Mouse (Mus musculus): ENCODE results near the gene Pitpnm2. TPM values are rescaled to one million over a fixed set of nuclear protein-coding genes. Genes with fewer than 3 reads are reported as not detected.

The Pitpnm2 gene
- total RNA-seq, 2 experiments from 2014 or later = 125 to 126 TPM

DNA sequence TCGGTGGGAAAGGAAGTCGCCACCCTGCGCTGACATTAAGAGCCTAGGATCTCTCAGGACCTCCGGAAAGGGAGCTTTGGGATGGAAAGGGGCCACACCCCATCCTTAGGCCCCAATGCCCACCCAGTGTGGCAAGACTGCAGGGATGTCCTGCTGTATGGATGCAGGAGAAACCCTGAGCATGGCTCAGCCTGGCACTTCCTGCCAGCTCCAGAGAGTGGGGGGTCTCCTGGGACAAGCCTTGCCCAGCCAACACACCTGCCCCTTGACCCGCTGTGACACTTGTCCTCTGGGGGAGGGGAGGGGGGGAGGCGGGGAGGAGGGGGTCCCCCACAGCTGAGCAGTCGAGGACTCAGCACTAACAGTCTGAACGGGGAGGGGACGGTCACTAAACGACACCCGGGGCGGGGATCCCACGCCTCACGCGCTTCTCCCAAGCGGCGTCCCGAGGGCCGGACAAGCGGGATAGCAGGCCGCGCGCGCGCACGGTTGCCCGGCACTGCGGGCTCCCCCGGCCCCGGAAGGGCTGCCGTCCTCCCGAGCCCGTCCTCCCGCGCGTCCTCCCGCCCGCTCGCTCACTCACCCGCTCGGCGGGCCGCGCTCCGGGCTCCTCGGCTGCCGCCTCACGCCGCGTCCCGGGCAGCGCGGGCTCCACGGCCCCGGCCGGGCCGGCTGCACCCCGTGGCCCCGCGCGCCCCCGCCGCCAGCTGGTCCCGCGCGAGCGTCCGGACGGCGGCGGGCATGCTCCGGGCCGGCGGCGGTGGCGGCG is 531 bp downstream of the Pitpnm2 start:
- peak; percentile 56 to 67 for DNase-seq (ENCODE audit: low spot score in 2 of 2)

DNA sequence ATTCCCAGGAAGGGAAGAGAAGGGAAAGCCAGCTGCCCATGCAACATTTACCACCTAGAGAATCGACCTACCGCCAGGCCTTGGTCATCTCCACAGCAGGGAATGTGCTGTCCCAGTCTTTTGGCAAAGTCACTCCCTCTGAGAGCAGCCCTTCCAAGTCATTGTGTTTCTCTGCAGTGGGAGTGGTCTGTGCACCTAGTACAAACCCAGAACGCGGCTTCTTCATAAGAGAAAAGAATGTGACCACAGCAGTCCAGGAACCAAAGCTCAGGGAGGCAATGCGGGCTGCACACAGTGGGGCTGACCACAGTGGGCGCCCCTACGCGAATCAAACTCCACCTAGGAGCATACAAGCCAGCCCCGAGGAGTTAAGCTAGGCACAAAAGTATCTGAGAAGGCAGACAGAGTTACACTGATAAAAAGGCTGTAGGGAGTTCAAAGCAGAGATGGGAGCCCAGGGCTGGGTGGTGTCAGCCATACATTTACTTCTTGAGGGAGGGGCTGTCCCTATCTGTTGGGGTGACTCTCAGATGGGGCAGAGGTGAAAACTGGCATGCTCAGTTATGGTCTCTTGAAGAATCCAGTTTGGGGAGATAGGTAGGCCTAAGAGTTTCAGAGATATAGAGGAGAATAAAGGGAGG is 1.5 kb downstream of the Pitpnm2 start:
- no peak for DNase-seq (ENCODE audit: low spot score in 2 of 2)

DNA sequence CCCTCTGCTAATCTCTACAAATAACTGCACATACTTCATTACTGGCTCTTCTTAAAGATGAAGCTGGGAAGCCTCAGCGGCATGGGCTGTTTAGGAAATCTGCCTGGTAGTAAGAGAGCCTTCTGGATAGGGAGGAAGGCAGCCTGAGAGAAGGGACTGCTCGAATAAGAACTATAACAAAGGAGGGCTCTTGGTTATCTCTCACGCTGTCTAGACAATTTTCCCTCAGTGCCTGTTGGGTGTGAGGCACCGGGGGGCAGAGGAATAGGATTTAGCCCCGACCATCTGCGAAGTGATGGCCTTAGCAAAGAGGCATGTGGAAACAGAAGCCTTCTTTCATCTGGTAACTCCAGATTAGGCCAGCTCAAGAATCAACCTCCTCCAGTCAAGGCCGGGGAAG is 2.3 kb downstream of the Pitpnm2 start:
- no peak for DNase-seq (ENCODE audit: low spot score in 2 of 2)

DNA sequence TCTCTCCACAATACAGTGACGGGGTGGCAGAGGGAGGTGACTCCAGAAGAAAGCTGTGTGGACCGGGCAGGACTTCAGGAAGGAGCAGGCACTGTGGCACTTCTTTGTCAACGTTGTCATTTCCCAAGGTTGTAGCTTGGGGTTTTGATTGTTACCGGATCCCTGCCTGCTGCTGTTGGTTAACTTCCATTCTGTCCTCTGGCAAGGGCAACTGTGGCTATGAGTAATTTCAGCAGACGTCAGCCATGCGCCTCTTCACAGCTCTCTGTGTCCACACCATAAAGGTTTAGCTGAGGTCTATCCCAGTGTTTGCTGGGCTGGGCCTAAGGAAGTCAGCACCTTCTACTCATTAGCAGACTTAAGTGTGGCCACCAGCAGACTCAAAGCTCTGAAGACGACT is 4.7 kb downstream of the Pitpnm2 start:
- DNase-seq (ENCODE audit: low spot score in 2 of 2) = no peak

GRCm38 (mm10) chr5:124244449-124244848 is 5.1 kb downstream of the Pitpnm2 start:
- DNase-seq (ENCODE audit: low spot score in 2 of 2) = no peak

GRCm38 (mm10) chr5:124243236-124243901 is 6.2 kb downstream of the Pitpnm2 start:
- DNase-seq (ENCODE audit: low spot score in 2 of 2) = no peak

GRCm38 (mm10) chr5:124241686-124242444 is 7.7 kb downstream of the Pitpnm2 start:
- peak in 1 of 2 experiments; percentile 42 for DNase-seq (ENCODE audit: low spot score in 2 of 2)

DNA sequence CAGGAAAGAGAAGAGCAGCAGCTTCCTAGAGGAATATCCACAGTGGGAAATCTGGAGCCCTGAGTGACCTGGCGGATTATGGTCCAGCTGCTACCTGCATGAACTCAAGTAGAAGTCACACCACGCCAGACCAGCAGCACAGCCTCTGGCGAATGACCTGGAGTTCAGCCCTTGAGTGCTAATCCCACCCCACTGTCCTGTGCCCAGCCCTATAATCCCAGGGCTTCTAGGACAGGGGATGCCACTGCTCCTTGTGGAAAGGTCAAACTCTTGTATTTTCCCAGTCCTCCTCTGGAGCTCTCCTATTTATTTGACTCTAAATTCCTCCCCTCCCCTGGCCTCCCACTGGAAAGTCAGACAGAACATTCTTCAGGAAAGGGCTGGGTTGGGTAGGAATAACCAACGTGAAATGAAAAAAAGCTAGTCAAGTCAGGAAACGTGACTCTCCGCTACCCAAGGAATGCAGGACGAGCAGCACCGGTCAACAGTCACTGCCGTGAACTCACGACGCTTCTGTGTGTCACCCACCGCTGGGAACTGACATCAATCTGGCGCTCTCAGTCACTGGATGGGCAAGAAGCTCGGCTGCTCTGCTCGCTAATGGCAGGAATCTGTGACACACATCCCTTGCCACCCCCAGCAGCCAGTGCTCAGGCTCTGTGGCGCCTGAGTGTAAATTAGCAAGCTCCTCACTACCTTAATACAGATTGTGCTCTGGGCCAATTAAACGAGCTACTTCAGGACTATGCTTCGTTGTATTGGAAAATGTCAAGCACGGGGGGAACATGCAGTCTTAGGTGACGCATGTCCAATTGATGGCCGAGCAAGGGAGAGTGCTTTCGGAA is 8.5 kb downstream of the Pitpnm2 start:
- no peak for DNase-seq (ENCODE audit: low spot score in 2 of 2)

DNA sequence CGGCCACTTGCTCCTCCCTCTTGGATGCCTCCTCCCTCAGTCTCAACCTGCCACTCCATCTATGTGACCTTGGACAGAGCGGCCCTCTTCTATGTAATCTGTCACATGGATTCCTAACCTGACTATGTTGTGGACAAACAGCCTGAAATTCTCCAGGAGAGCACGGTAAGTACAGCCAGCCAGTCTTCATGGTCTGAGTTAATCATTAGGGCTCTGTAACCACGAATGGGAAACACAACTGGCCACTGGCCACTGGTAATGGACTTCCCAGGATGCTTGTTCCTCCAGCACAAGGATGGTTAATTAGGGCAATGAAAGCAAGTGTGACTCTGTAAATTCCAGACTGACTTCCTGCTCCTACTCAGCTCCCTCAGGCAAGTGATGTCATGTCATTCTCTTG is 13.4 kb downstream of the Pitpnm2 start:
- DNase-seq (ENCODE audit: low spot score in 2 of 2) = no peak

DNA sequence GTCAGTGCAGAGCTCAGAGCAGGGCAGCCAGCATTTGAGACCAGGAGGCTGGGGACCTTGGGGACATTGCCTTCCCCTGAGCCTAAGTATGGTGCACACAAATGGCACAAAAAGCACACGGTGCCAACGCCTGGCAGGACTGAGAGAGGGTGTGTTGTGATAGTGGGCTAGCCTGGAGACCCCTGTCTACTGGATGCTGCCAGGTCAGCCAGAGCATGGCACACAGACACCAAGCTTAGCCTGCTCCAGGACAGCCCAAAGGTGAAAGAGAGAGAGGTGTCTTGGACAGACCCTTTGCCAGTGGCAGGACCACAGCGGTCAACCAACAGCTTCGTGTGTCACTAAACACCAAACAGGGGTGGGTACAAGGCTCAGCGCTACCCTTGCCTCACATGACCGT is 14.8 kb downstream of the Pitpnm2 start:
- no peak for DNase-seq (ENCODE audit: low spot score in 2 of 2)

DNA sequence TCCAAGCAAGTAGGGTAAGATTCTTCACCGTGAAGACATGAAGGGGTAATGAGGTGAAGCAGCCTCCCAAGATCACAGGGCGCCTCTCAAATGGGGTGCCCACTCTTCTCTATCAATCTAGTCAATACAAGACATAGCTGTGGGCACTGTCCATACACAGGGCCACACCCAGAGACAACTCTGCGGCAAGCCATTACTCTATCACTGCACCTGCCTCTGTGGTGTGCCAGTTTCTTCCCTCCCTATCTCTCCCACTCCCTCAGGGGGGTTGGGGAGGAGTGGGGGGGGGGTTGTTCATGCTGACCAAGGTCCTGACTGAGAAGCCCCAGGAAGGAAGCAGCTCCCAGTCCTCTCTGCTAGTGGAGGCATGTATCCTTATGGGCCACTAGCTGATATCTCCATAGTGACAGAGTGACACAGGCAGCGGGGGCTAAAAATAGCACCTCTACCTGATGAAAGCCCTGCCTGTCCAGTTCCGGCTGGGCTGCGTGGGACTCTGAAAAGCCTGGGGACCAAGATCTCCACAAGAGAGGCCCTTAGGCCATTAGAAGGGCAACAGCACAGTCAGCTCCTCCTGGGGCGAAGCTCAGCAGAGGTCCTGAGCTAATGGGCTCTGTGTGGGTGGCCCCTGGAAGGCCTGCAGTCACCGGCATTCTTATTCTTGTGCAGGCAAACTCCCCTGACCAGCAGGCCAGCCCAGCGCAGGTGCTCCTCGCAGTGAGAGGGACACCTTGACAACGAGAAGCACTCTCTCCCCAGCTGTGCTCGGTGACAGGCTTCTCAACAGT is 15.5 kb downstream of the Pitpnm2 start:
- DNase-seq (ENCODE audit: low spot score in 2 of 2) = no peak

DNA sequence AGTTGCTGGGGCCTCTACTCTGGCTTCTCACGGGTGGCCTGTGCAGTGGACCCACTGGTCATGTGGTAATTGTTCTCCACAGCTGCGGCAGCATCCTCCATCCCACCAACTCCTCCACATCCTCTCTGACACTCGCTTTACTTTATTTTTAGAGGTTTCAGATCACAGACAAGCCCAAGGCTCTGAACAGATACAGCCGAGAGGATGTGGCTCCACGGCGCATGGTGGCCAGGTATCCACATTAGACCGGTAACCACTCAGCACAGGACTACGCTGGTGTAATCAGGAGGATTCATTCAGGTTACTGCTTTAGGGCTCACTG is 16.5 kb downstream of the Pitpnm2 start:
- DNase-seq (ENCODE audit: low spot score in 2 of 2) = no peak

DNA sequence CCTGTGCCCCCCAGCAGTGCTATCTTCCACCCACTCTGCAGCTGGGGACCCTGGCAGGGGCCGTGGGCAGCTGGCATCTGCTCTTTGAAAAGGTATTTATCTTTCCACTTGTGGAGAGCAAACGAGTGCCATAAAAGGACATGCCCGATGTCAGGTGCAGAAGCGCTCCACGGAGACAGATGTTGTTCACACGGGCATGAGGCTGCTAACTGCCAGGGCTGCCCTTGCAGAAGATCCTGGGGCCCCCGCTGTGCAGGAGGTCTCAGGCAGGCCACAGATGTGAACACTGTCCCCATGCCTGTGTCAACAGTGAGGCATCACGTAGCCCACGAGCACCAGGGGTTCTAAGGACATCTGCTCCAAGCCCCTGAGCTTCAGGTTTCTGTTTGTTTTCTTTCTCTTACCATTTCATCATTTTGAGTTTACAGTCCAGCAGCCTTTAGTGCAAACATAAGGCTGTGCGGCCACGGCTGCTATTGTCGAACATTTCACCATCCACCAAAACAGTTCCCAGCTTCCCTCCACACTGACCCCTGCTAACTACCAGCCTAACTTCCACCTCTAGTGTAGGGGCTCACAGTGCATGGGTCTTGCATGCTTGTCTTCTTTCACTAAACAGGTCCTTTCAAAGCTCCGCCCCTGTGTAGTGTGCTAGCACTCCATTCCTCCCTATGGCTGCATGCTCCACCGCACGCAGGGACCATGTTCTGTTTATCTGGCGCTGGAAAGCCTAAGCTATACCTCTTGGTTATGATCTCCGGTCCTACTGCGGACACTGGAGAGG is 17.0 kb downstream of the Pitpnm2 start:
- no peak for DNase-seq (ENCODE audit: low spot score in 2 of 2)

- no peak for DNase-seq (ENCODE audit: low spot score in 2 of 2)
These were observed 19.1 kb downstream of the Pitpnm2 start for GRCm38 (mm10) chr5:124230461-124230860.

GRCm38 (mm10) chr5:124227193-124227592 is 22.4 kb downstream of the Pitpnm2 start:
- no peak for DNase-seq (ENCODE audit: low spot score in 2 of 2)

- DNase-seq (ENCODE audit: low spot score in 2 of 2) = no peak
These were observed 23.1 kb downstream of the Pitpnm2 start for GRCm38 (mm10) chr5:124226494-124226893.

DNA sequence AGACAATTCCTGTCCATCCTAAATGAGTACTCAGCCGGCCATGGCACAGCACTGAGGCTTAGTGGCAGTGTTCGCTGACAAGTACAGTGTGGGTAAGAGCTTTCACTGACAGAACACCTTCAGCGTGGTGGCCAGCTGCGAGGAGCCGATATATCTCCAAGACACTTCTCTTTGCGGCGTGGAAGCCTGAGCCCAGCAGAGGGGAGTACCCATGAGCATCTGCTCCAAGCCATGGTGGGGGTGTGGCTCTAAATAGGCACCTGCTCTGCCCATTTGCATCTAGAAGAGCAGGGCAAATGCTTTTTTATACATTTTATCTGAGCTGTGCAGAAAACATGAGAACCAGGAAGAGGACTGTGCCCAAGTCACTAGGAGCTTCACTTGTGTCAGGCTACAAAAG is 23.7 kb downstream of the Pitpnm2 start:
- DNase-seq (ENCODE audit: low spot score in 2 of 2) = no peak

- DNase-seq (ENCODE audit: low spot score in 2 of 2) = no peak
These were observed 25.1 kb downstream of the Pitpnm2 start for GRCm38 (mm10) chr5:124224321-124225092.
